Mouse (Mus musculus): ENCODE measurements around the gene Mcoln2. TPM values are rescaled to one million over a fixed set of nuclear protein-coding genes. Genes with fewer than 3 reads are reported as not detected.

Gene Mcoln2
- polyA plus RNA-seq, 1 experiment from 2014 or later: 0.28 TPM

- H3K9me3 ChIP-seq (replicated peaks): no peaks in the 10 kb centered on the region
- no peak overlapping the region for H3K9ac ChIP-seq
- no peak for ATAC-seq
- H3K27me3 ChIP-seq: no peaks in the 10 kb centered on the region
- no peaks in the 10 kb centered on the region for H3K4me1 ChIP-seq
- 86% methylated on average over 5 of the region's 5 CpGs for WGBS
- no peak overlapping the region for H3K4me3 ChIP-seq
- H3K36me3 ChIP-seq (ENCODE audit: poor library complexity, severe bottlenecking): no peaks in the 10 kb centered on the region
- no peak overlapping the region for H3K27ac ChIP-seq
- H3K4me2 ChIP-seq: no peak overlapping the region
Measured at GRCm38 (mm10) chr3:146213336-146213735, 63.7 kb downstream of the Mcoln2 start.

DNA sequence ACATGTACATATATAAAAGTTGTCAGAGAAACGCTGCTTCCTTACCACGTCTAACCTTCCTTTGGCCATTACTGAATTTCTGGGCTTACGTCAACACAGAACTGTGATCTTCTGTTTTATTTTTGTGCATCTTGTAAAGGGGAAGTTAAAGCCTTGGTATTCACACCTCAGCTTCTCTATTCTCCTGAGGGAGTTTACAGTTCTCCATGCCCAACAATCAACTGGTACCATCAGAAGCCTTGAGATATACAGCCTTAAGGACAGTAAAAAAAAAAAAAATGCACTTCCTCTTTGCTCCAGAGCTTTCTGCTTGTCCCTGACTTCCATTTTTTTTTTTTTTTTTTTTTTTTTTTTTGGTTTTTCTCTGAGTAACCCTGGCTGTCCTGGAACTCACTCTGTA lies 66.9 kb downstream of the Mcoln2 start:
- WGBS: 91% methylated on average over 3 of the region's 3 CpGs
- no peaks in the 10 kb centered on the region for H3K36me3 ChIP-seq (ENCODE audit: poor library complexity, severe bottlenecking)
- no peak overlapping the region for H3K9ac ChIP-seq
- H3K4me1 ChIP-seq: peaks cover 12% of the 10 kb centered on the region
- no peak overlapping the region for H3K4me2 ChIP-seq
- no peaks in the 10 kb centered on the region for H3K9me3 ChIP-seq (replicated peaks)
- H3K27ac ChIP-seq: no peak overlapping the region
- H3K4me3 ChIP-seq: no peak overlapping the region
- no peak for ATAC-seq
- H3K27me3 ChIP-seq: peaks cover 24% of the 10 kb centered on the region

DNA sequence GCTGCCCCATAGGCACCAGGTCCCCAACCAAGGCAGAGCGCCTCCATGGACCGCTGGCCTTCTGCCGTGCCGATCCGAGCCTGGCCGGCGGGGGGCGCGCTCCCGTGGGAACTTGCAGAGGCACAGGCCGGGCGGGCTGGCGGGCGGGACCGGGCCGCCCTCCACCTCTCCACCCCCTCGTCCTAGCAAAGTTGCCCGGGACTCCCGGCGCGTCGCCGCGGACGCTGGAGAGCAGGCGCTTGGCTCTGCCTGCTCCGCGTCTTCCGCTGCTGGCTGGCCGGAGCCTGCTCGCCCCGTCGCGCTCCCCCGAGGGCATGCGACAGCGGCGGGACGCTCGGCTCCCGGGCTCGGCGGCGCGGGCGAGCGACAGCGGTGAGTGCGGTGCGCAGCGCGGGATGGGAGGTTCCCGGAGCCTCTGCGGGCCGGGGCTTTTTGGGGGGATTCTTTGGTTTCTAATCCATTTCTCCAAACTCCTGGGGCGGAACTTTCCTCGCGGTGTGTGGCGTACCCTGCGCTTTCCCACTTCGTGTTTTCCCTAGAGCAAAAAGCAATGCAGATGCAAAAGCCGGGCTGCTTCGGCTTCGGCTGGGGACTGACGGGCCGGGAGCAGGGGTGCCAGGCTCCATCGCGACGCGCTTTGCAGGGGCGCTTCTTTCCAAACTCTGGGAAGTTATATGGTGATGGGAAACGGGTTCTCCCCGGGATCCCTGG lies 71.3 kb downstream of the Mcoln2 start, which contains the start of gene Lpar3:
Lpar3 (plus strand) TSS at position 188 of the 711 bp plus-strand sequence.
- peak within 1 kb of the TSS; percentile 76 for H3K4me2 ChIP-seq
- peak within 1 kb of the TSS; percentile 45 for H3K4me3 ChIP-seq
- H3K9ac ChIP-seq: peak within 1 kb of the TSS; percentile 35
- no peak within 1 kb of the TSS for H3K27ac ChIP-seq
- peaks cover 12% of the 10 kb centered on the region for H3K4me1 ChIP-seq
- peak; percentile 82 for ATAC-seq
- WGBS: under 1% methylated on average over 73 of the region's 73 CpGs
- H3K27me3 ChIP-seq: peaks cover 49% of the 10 kb centered on the region
- no peaks in the 10 kb centered on the region for H3K36me3 ChIP-seq (ENCODE audit: poor library complexity, severe bottlenecking)
- no peaks in the 10 kb centered on the region for H3K9me3 ChIP-seq (replicated peaks)

DNA sequence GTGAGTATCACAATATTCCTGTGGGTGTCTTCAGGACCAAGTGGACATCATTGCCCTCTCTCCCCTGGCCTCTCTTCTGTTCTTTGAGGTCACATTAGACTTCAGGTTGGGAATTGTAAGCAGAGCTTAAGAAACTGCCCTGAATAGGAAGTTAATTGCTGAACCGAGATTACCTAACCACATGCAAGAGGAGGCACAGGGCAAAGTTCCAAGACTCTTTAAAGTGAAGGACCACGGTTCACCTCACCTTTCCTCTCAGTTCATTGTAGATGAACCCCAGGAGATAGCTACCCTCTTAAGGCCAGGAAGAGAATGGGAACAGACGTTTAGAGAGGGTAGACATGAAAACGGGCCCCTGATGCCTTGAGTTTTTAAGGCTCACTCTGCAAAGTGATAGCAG lies 74.6 kb downstream of the Mcoln2 start:
- peaks cover 51% of the 10 kb centered on the region for H3K27me3 ChIP-seq

DNA sequence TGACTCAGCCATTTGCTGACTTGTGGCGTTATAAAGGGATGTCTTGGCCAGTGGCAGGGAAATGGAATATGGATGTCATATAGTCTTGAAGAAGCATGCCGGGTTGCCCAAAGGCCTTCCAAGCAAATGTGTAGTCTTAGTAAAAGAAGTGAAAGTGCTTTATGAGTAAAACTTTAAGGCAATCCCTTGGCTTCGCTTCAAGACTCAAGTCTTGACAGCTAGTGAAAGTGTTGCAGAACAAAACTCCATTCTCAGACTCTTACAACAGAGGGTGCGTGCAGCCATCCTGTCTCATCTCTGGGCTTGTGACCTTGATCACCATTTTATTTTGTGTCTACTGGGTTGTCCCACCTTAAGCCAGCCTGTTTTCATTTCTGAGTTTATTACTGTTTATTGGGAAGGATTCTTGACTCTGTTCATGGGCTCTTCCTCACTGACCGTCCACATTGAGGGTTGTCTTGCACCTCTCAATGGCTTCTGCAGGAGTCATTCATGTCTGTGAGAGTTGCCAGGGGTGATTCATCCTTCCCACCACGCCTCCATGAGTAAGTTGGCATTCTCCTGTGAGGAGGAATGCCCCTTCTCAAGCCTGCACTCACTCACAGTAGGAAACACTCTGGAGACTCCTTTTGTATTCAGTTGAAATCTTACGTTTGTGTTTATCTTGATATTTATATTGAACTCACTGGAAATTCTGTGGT lies 75.6 kb downstream of the Mcoln2 start:
- H3K27ac ChIP-seq: no peak overlapping the region
- H3K36me3 ChIP-seq (ENCODE audit: poor library complexity, severe bottlenecking): no peaks in the 10 kb centered on the region
- no peaks in the 10 kb centered on the region for H3K9me3 ChIP-seq (replicated peaks)
- 80% methylated on average over 7 of the region's 7 CpGs for WGBS
- H3K4me1 ChIP-seq: peaks cover 18% of the 10 kb centered on the region
- ATAC-seq: no peak
- no peak overlapping the region for H3K4me2 ChIP-seq
- H3K27me3 ChIP-seq: peaks cover 48% of the 10 kb centered on the region
- no peak overlapping the region for H3K4me3 ChIP-seq
- no peak overlapping the region for H3K9ac ChIP-seq

More for the DNA sequence above, 74.6 kb downstream of the Mcoln2 start:
- Histone ChIP-seq H3K4me1 (peaks cover 18% of the 10 kb centered on the region), H3K9me3 (replicated peaks) (no peaks in the 10 kb centered on the region), H3K9ac (no peak overlapping the region), H3K27ac (no peak overlapping the region), H3K4me3 (no peak overlapping the region), H3K36me3 (ENCODE audit: poor library complexity, severe bottlenecking) (no peaks in the 10 kb centered on the region), H3K4me2 (no peak overlapping the region)
- 74% methylated on average over 4 of the region's 4 CpGs for WGBS
- no peak for ATAC-seq

DNA sequence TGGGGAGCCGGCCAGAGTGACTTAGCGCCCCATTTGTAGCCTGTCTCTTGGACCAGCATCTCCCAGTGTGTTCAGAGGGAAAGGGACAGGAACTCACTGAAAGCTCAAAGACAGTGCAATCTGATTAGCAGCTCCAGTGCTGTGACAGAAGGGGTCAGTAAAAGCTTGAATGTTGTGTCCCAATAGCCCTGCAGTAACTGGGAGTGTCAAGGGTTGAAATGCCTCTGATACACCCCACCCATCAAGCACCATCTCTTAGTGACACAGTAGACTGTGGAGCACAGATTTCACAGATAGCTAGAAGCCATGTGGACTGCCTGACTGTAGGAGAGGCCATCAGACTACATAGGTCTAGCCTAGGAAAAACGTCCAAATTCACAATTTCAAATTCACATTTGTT lies 77.8 kb downstream of the Mcoln2 start:
- H3K27me3 ChIP-seq: peaks cover 39% of the 10 kb centered on the region
- no peak overlapping the region for H3K27ac ChIP-seq
- 68% methylated on average over 3 of the region's 3 CpGs for WGBS
- H3K4me3 ChIP-seq: no peak overlapping the region
- ATAC-seq: no peak
- H3K4me1 ChIP-seq: peaks cover 6% of the 10 kb centered on the region; the same call in 1 of the 2 replicates
- no peak overlapping the region for H3K4me2 ChIP-seq
- H3K36me3 ChIP-seq (ENCODE audit: poor library complexity, severe bottlenecking): no peaks in the 10 kb centered on the region
- no peak overlapping the region for H3K9ac ChIP-seq
- H3K9me3 ChIP-seq (replicated peaks): no peaks in the 10 kb centered on the region

DNA sequence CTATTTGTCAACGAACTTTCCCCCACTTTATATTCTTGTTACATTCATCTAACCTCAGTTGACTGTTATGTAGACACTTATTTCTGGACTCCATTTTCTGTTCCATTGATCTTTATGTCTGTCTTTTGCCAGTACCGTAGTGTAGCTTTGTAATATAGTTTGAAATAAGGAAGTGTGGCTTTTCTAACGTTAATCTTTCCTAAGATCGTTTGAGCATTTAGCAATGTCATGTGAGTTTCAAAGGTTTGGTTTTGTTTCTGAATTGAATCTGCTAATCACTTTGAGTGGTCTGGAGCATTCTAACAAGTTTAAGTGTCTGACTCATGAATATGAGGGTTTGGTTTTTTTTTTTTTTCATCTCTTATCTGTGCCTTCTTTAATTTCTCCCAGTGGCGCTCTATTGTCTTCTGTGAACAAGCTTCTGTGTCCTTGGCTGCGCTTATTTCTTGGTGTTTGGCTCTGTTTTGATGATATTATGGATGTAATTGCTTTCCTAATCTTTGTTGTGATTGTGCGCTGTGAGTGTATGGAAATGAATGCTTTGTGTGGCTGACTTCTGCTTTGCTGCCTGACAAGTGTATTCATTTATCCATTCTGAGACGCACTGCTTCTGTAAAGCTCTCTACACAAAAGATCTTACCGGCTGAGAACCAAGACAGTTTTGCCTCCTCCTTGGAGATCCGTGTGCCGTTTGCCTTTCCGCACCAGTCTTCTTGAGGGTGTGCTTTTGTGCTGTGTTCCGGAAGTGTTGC lies 79.1 kb downstream of the Mcoln2 start:
- Histone ChIP-seq H3K36me3 (ENCODE audit: poor library complexity, severe bottlenecking) (no peaks in the 10 kb centered on the region), H3K4me3 (no peak overlapping the region), H3K4me2 (no peak overlapping the region), H3K9me3 (replicated peaks) (no peaks in the 10 kb centered on the region), H3K27me3 (peaks cover 29% of the 10 kb centered on the region), H3K27ac (no peak overlapping the region), H3K4me1 (peaks cover 6% of the 10 kb centered on the region; the same call in 1 of the 2 replicates), H3K9ac (no peak overlapping the region)
- ATAC-seq: no peak
- WGBS: 39% methylated on average over 13 of the region's 13 CpGs

DNA sequence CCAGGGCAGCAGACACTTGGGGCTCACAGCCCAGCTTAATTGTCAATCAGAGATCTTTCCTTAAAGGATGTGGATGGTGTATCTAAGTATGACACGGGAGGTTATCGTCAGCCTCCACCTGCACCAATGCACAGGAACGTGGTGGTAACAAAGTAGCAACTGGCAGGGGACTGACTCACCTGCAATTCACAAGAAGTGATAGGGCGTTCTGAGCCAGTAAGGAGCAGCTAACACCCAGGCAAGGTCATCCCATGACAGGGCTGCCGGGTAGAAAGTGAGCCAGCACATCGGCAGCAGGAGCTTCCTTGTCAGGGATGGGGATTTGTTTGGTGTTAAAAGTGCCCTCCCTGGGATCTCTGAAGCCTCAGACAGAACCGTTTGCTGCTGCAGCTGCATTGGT lies 83.1 kb downstream of the Mcoln2 start:
- ATAC-seq: no peak
- 80% methylated on average over 7 of the region's 7 CpGs for whole genome bisulfite sequencing

GRCm38 (mm10) chr3:146233741-146234140 lies 84.1 kb downstream of the Mcoln2 start:
- Histone ChIP-seq H3K9ac (no peak overlapping the region), H3K36me3 (ENCODE audit: poor library complexity, severe bottlenecking) (no peaks in the 10 kb centered on the region), H3K4me2 (no peak overlapping the region), H3K27ac (no peak overlapping the region), H3K27me3 (peaks cover 21% of the 10 kb centered on the region), H3K9me3 (replicated peaks) (no peaks in the 10 kb centered on the region), H3K4me3 (no peak overlapping the region), H3K4me1 (peaks cover 5% of the 10 kb centered on the region; the same call in 1 of the 2 replicates)
- no peak for ATAC-seq
- WGBS: 77% methylated on average over 4 of the region's 4 CpGs

More for the DNA sequence above, 83.1 kb downstream of the Mcoln2 start:
- Histone ChIP-seq H3K4me2 (no peak overlapping the region), H3K27ac (no peak overlapping the region), H3K27me3 (peaks cover 21% of the 10 kb centered on the region), H3K9me3 (replicated peaks) (no peaks in the 10 kb centered on the region), H3K4me3 (no peak overlapping the region), H3K9ac (no peak overlapping the region), H3K4me1 (peaks cover 6% of the 10 kb centered on the region; the same call in 1 of the 2 replicates), H3K36me3 (ENCODE audit: poor library complexity, severe bottlenecking) (no peaks in the 10 kb centered on the region)

DNA sequence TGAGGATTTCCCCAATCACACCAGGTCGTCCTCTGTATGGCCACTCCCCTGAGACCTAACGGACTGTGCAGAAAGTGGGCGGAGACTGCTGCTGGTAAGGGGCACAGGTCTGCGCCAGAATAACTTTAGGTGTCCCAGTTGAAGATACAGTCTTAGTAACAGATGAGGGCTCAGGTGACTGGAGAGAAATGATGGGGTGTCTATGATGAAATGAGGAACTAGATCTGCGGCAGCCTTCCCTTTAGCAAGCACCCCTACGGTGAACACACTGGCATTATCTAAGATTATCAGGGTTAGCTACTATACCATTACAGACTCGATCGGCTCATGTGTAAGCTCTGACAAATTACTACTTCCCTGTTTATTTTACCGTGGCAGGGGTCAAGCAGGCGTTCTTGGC lies 84.9 kb downstream of the Mcoln2 start:
- no peak overlapping the region for H3K9ac ChIP-seq
- H3K4me3 ChIP-seq: no peak overlapping the region
- H3K36me3 ChIP-seq (ENCODE audit: poor library complexity, severe bottlenecking): no peaks in the 10 kb centered on the region
- H3K27ac ChIP-seq: no peak overlapping the region
- no peaks in the 10 kb centered on the region for H3K4me1 ChIP-seq
- no peak for ATAC-seq
- H3K4me2 ChIP-seq: no peak overlapping the region
- H3K27me3 ChIP-seq: peaks cover 21% of the 10 kb centered on the region
- no peaks in the 10 kb centered on the region for H3K9me3 ChIP-seq (replicated peaks)
- 75% methylated on average over 10 of the region's 10 CpGs for WGBS

- no peak overlapping the region for H3K4me3 ChIP-seq
- no peak overlapping the region for H3K27ac ChIP-seq
- no peaks in the 10 kb centered on the region for H3K9me3 ChIP-seq (replicated peaks)
- peaks cover 7% of the 10 kb centered on the region for H3K27me3 ChIP-seq
- H3K9ac ChIP-seq: no peak overlapping the region
- no peaks in the 10 kb centered on the region for H3K4me1 ChIP-seq
- 72% methylated on average over 8 of the region's 8 CpGs for WGBS
- H3K36me3 ChIP-seq (ENCODE audit: poor library complexity, severe bottlenecking): no peaks in the 10 kb centered on the region
- no peak overlapping the region for H3K4me2 ChIP-seq
- no peak for ATAC-seq
Measured at GRCm38 (mm10) chr3:146236280-146236679, 86.6 kb downstream of the Mcoln2 start.

GRCm38 (mm10) chr3:146237676-146238075 lies 88.0 kb downstream of the Mcoln2 start:
- Histone ChIP-seq H3K4me2 (no peak overlapping the region), H3K27ac (no peak overlapping the region), H3K27me3 (peaks cover 1% of the 10 kb centered on the region; the same call in 1 of the 2 replicates), H3K9me3 (replicated peaks) (no peaks in the 10 kb centered on the region), H3K9ac (no peak overlapping the region), H3K36me3 (ENCODE audit: poor library complexity, severe bottlenecking) (no peaks in the 10 kb centered on the region), H3K4me3 (no peak overlapping the region), H3K4me1 (no peaks in the 10 kb centered on the region)
- 69% methylated on average over 5 of the region's 5 CpGs for WGBS
- no peak for ATAC-seq
